Mouse (Mus musculus) heart, postnatal 10 days (tissue): ENCODE measurements at regions not wholly inside any gene's neighbourhood (a gene's known extent, or its start where the extent isn't known, plus 50 kb on each side); places are given as distances from the start of the nearest gene placed in this dataset.

Source experiments
- DNase-seq, 2 experiments: peaks; one replicate each; pipeline ENCODE4 v3.0.0; 2021
- intact Hi-C: fragments of 180-260 bp; cut with DNase I; formaldehyde crosslinking; loops from one replicate; pipeline ENCODE4 v1.15.1; 2025

DNA sequence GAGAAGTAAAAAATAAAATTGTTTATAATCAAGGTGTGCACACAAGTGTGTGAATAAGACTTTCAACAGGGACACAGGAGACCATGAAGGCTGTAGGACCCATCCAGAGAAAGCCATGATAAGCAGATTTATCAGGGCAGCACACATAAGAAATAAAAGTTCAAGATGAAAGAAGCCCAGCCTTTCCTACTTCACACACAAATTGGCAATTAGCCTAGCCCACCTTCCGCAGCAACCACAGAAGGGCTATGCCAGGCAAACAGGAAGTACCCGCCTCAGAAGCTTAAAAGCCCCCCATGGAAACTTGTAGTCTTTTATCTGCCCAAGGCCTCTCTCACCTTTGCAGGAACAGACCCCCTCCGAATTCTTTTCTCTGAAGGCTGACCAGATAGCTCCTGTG is 77.5 kb upstream of the Eomes start:
- DNase-seq = no peak
- intact Hi-C loops = no loop called here

DNA sequence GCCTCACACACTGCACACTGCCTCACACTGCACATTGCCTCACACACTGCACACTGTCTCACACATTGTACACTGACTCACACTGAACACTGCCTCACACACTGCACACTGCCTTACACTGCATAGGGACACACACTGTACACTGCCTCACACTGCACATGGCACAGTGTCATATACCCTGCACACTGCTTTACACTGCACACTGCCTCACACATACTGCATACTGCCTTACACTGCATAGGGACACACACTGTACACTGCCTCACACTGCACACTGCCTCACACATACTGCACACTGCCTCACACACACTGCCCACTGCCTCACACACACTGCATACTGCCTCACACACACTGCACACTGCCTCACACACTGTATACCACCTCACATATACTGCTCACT is 76.8 kb upstream of the Eomes start:
- DNase-seq = no peak
- intact Hi-C loops = no loop called here

DNA sequence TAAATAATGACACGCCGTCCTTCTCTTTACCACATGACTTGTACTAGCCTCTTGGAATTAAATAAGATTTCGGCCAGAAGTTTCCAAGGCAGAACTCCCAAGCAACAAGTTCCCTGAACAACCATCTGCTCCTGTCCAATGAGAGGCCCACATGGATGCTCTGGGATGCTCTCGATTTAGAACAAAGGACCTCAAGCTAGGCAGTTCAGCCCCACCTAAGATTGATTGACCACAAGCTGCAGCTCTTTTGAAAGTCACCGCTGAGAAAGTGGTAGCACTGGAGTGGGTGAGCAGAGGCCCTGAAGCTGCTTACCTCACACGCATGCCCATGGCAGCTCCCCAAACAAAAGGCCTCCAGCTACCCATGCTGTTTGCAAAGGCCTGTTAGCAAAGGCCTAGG is 73.1 kb upstream of the Eomes start:
- DNase-seq = no peak
- intact Hi-C loops = no loop called here

DNA sequence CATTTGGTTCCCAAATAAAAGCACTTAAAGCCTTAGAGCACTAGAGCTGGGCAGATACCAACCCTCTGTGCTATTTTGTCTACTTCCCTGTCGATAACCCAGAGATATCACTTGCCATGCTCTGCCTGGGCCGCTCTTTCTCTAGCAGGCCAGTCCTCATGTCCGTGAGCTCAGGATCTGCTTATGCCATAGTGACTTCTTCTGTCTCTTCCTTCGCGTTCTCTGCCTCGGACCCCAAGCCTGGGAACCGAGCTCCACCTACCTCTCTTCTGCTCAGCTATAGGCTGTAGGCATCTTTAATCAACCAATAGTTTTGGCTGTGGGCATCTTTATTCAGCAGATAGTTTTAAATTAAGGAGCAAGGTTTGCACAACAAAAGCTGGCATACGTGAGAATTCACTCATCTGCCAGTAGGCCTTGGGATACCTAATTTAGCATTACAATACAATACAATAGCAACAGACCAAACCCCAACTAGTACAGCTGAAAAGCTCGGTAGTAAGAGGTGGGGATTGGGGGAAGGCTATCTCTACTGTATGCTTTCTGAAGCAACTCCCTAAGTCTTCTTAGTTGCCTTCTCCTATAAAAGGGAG is 72.0 kb upstream of the Eomes start:
- DNase-seq = no peak
- intact Hi-C loops = no loop called here

DNA sequence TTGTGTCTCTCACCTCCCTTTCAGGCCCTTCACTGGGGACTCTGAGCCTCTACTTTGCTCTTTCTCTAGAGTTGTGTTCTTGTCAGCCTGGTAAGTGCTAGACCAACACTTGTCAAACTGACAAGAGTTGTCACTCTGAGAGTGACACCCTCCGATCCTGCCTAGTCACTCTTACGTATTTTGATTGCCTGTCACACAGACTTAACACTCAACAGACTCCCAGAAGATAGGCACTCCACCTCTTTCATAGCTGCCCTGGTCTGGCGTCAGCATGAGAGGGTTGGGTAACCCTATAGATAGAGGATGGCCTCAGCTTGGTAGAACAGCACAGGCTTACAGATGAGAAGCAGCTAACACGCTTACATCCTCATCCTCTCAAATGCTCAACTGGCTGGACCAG is 62.0 kb upstream of the Eomes start:
- intact Hi-C loops = no loop called here
- DNase-seq = no peak

DNA sequence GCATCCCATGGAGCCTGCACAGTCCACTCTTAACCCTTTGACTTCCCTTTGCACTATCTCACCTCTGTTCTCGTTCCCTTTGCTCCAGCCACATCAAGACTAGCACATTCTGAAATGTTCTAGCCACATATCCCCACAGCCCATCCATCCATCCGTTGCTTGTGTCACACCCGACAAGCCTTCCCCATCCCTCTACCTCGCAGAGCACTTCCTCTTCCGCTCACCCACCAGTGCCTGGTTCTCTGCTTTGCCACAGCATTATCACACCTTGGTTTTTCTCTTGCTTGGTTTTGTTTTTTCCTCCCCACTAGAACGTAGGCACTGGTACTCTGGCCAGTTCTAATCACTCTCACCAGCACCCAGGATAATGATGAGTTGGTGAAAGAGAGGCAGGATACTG is 61.5 kb upstream of the Eomes start:
- intact Hi-C loops = no loop called here
- no peak for DNase-seq

DNA sequence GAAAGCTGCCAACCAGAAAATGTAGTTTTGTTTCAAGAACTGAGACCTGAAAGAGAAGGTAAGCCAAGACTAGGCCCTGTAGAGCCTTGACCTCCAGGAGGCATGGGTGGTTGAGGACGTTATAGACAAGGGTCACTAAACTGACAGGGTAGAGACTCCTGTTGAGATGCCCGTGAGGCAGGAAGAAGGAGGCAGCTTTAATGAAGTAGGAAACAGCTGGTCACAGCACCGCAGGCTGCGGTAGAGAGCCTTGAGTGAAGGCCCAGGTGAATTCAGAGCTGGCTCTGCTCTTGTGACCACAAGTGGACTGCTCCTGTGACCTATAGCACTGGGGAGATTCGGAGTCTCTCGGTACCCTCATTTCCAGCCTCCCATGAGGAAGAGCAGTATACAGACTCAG is 53.7 kb upstream of the Eomes start:
- DNase-seq = no peak
- intact Hi-C loops = no loop called here
